Mouse (Mus musculus): ENCODE results near the gene Hspa1l.
"Not testable (repeated sequence)": the region's sequence is repeated elsewhere in the genome, so short reads cannot be mapped to it uniquely, and the experiment has no call there.

GRCm38 (mm10) chr17:34957966-34958365 lies 14.5 kb upstream of the Hspa1l start:
- not testable (repeated sequence) for TF ChIP-seq POLR2A (IDR thresholded peaks at IDR 0.05; ENCODE audit: insufficient read depth, low read length); CTCF (IDR thresholded peaks at IDR 0.05; ENCODE audit: low read depth, low read length)

Data from ES-Bruce4 (cell line).